Mouse (Mus musculus): ENCODE results near the gene Med16.

DNA sequence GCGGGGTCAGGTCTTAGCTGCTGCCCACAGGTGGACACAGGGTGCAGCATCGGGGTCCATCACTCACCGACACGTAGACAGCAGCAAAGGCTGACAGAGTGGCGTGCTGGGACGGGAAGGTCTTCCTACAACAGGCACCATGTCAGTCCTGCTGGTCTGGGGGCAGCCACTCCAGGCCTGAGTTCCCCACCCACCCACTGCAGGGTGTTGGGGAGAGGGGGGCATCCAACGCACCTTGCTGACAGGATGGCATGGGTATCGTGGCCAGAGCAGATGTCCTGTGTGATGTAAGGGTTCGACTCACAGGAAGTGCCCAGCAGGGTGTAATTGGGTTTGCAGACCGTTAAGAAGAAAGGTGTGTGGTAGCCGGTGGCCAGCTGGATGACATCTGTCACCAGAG lies 42.1 kb downstream of the Med16 start:
- TF ChIP-seq ZC3H11A (IDR thresholded peaks at IDR 0.05; ENCODE audit: borderline replicate concordance, low read depth, low read length), result no peak
- TF ChIP-seq CHD2 (IDR thresholded peaks at IDR 0.05; ENCODE audit: low read depth, low read length), result no peak
- no peak for TF ChIP-seq ZNF384 (IDR thresholded peaks at IDR 0.05; ENCODE audit: low read depth, low read length)
- TF ChIP-seq MAFK (IDR thresholded peaks at IDR 0.05; ENCODE audit: insufficient read depth, low read depth, low read length), result no peak
- no peak for TF ChIP-seq HCFC1 (IDR thresholded peaks at IDR 0.05; ENCODE audit: borderline replicate concordance, insufficient read depth, low read length)
